Mouse (Mus musculus): ENCODE data around the gene Csrnp3. TPM values are rescaled to one million over a fixed set of nuclear protein-coding genes. Genes with fewer than 3 reads are reported as not detected.

Gene Csrnp3
- total and polyA plus RNA-seq, 3 experiments = 0.16 TPM; not detected in 2

- DNase-seq (ENCODE audit: low spot score) = no peak
- no peak for TF ChIP-seq TAL1 (conservative IDR thresholded peaks at IDR 0.05; ENCODE audit: low read depth, low read length)
- TF ChIP-seq GATA2 (IDR thresholded peaks at IDR 0.05; ENCODE audit: borderline replicate concordance, low read depth, low read length) = no peak
- no peak for TF ChIP-seq POLR2AphosphoS5 (IDR thresholded peaks at IDR 0.05; ENCODE audit: insufficient replicate concordance, low read depth, low read length)
- no peak for TF ChIP-seq CTCF (IDR thresholded peaks at IDR 0.05; ENCODE audit: low read depth, low read length)
- TF ChIP-seq GATA1 (IDR thresholded peaks at IDR 0.05; ENCODE audit: borderline replicate concordance, low read length) = no peak
- no peak overlapping the region for H3K4me3 ChIP-seq (ENCODE audit: low read depth, low read length)
- no peak for ATAC-seq (ENCODE audit: extremely low read depth, insufficient number of reproducible peaks, low FRiP score, poor library complexity, severe bottlenecking)
- peaks cover 7% of the 10 kb centered on the region for H3K9me3 ChIP-seq (replicated peaks)
- H3K27me3 ChIP-seq (ENCODE audit: insufficient read depth, low read length) = no peaks in the 10 kb centered on the region
- H3K36me3 ChIP-seq (replicated peaks) = no peaks in the 10 kb centered on the region
- H3K4me1 ChIP-seq (ENCODE audit: insufficient read depth, low read depth, low read length) = no peaks in the 10 kb centered on the region
Observed at GRCm38 (mm10) chr2:66008995-66009654, 163.6 kb downstream of the Csrnp3 start.

GRCm38 (mm10) chr2:66009677-66010076, 164.1 kb downstream of the Csrnp3 start:
- no peak for DNase-seq (ENCODE audit: low spot score)
- Histone ChIP-seq H3K4me1 (ENCODE audit: insufficient read depth, low read depth, low read length) (no peaks in the 10 kb centered on the region), H3K27me3 (ENCODE audit: insufficient read depth, low read length) (no peaks in the 10 kb centered on the region), H3K36me3 (replicated peaks) (no peaks in the 10 kb centered on the region), H3K9me3 (replicated peaks) (peaks cover 3% of the 10 kb centered on the region), H3K4me3 (ENCODE audit: low read depth, low read length) (no peak overlapping the region)
- TF ChIP-seq GATA1 (IDR thresholded peaks at IDR 0.05; ENCODE audit: borderline replicate concordance, low read length) = no peak
- TF ChIP-seq CTCF (IDR thresholded peaks at IDR 0.05; ENCODE audit: low read depth, low read length) = no peak
- TF ChIP-seq POLR2AphosphoS5 (IDR thresholded peaks at IDR 0.05; ENCODE audit: insufficient replicate concordance, low read depth, low read length) = no peak
- no peak for TF ChIP-seq TAL1 (conservative IDR thresholded peaks at IDR 0.05; ENCODE audit: low read depth, low read length)
- TF ChIP-seq GATA2 (IDR thresholded peaks at IDR 0.05; ENCODE audit: borderline replicate concordance, low read depth, low read length) = no peak
- no peak for ATAC-seq (ENCODE audit: extremely low read depth, insufficient number of reproducible peaks, low FRiP score, poor library complexity, severe bottlenecking)

GRCm38 (mm10) chr2:66018711-66019110, 173.1 kb downstream of the Csrnp3 start:
- no peak for ATAC-seq (ENCODE audit: extremely low read depth, insufficient number of reproducible peaks, low FRiP score, poor library complexity, severe bottlenecking)

GRCm38 (mm10) chr2:66019235-66019634, 173.7 kb downstream of the Csrnp3 start:
- H3K4me1 ChIP-seq (ENCODE audit: insufficient read depth, low read depth, low read length) = no peaks in the 10 kb centered on the region
- no peak for DNase-seq (ENCODE audit: low spot score)
- no peaks in the 10 kb centered on the region for H3K27me3 ChIP-seq (ENCODE audit: insufficient read depth, low read length)
- H3K4me3 ChIP-seq (ENCODE audit: low read depth, low read length) = no peak overlapping the region
- no peaks in the 10 kb centered on the region for H3K36me3 ChIP-seq (replicated peaks)
- H3K9me3 ChIP-seq (replicated peaks) = peaks cover 38% of the 10 kb centered on the region
- TF ChIP-seq GATA1 (IDR thresholded peaks at IDR 0.05; ENCODE audit: borderline replicate concordance, low read length) (no peak), TAL1 (conservative IDR thresholded peaks at IDR 0.05; ENCODE audit: low read depth, low read length) (no peak), CTCF (IDR thresholded peaks at IDR 0.05; ENCODE audit: low read depth, low read length) (no peak), GATA2 (IDR thresholded peaks at IDR 0.05; ENCODE audit: borderline replicate concordance, low read depth, low read length) (no peak), POLR2AphosphoS5 (IDR thresholded peaks at IDR 0.05; ENCODE audit: insufficient replicate concordance, low read depth, low read length) (no peak)
- ATAC-seq (ENCODE audit: extremely low read depth, insufficient number of reproducible peaks, low FRiP score, poor library complexity, severe bottlenecking) = no peak

More at GRCm38 (mm10) chr2:66018711-66019110, 173.1 kb downstream of the Csrnp3 start:
- DNase-seq (ENCODE audit: low spot score) = no peak
- Histone ChIP-seq H3K4me3 (ENCODE audit: low read depth, low read length) (no peak overlapping the region), H3K4me1 (ENCODE audit: insufficient read depth, low read depth, low read length) (no peaks in the 10 kb centered on the region), H3K36me3 (replicated peaks) (no peaks in the 10 kb centered on the region), H3K9me3 (replicated peaks) (peaks cover 34% of the 10 kb centered on the region), H3K27me3 (ENCODE audit: insufficient read depth, low read length) (no peaks in the 10 kb centered on the region)
- no peak for TF ChIP-seq CTCF (IDR thresholded peaks at IDR 0.05; ENCODE audit: low read depth, low read length)
- TF ChIP-seq POLR2AphosphoS5 (IDR thresholded peaks at IDR 0.05; ENCODE audit: insufficient replicate concordance, low read depth, low read length) = no peak
- TF ChIP-seq GATA2 (IDR thresholded peaks at IDR 0.05; ENCODE audit: borderline replicate concordance, low read depth, low read length) = no peak
- no peak for TF ChIP-seq GATA1 (IDR thresholded peaks at IDR 0.05; ENCODE audit: borderline replicate concordance, low read length)
- no peak for TF ChIP-seq TAL1 (conservative IDR thresholded peaks at IDR 0.05; ENCODE audit: low read depth, low read length)

- Histone ChIP-seq H3K4me3 (ENCODE audit: low read depth, low read length) (no peak overlapping the region), H3K9me3 (replicated peaks) (peaks cover 42% of the 10 kb centered on the region), H3K27me3 (ENCODE audit: insufficient read depth, low read length) (no peaks in the 10 kb centered on the region), H3K36me3 (replicated peaks) (no peaks in the 10 kb centered on the region), H3K4me1 (ENCODE audit: insufficient read depth, low read depth, low read length) (no peaks in the 10 kb centered on the region)
- TF ChIP-seq GATA1 (IDR thresholded peaks at IDR 0.05; ENCODE audit: borderline replicate concordance, low read length) = no peak
- TF ChIP-seq CTCF (IDR thresholded peaks at IDR 0.05; ENCODE audit: low read depth, low read length) = no peak
- TF ChIP-seq GATA2 (IDR thresholded peaks at IDR 0.05; ENCODE audit: borderline replicate concordance, low read depth, low read length) = no peak
- no peak for TF ChIP-seq TAL1 (conservative IDR thresholded peaks at IDR 0.05; ENCODE audit: low read depth, low read length)
- TF ChIP-seq POLR2AphosphoS5 (IDR thresholded peaks at IDR 0.05; ENCODE audit: insufficient replicate concordance, low read depth, low read length) = no peak
- no peak for ATAC-seq (ENCODE audit: extremely low read depth, insufficient number of reproducible peaks, low FRiP score, poor library complexity, severe bottlenecking)
- DNase-seq (ENCODE audit: low spot score) = no peak
Observed at GRCm38 (mm10) chr2:66023419-66023818, 177.9 kb downstream of the Csrnp3 start.

GRCm38 (mm10) chr2:66024837-66025236, 179.3 kb downstream of the Csrnp3 start:
- H3K4me3 ChIP-seq (ENCODE audit: low read depth, low read length) = no peak overlapping the region
- DNase-seq (ENCODE audit: low spot score) = no peak
- no peaks in the 10 kb centered on the region for H3K36me3 ChIP-seq (replicated peaks)
- H3K27me3 ChIP-seq (ENCODE audit: insufficient read depth, low read length) = no peaks in the 10 kb centered on the region
- TF ChIP-seq CTCF (IDR thresholded peaks at IDR 0.05; ENCODE audit: low read depth, low read length) = no peak
- TF ChIP-seq POLR2AphosphoS5 (IDR thresholded peaks at IDR 0.05; ENCODE audit: insufficient replicate concordance, low read depth, low read length) = no peak
- no peaks in the 10 kb centered on the region for H3K4me1 ChIP-seq (ENCODE audit: insufficient read depth, low read depth, low read length)
- ATAC-seq (ENCODE audit: extremely low read depth, insufficient number of reproducible peaks, low FRiP score, poor library complexity, severe bottlenecking) = no peak
- H3K9me3 ChIP-seq (replicated peaks) = peaks cover 35% of the 10 kb centered on the region

Data from G1E (cell line).